Mouse (Mus musculus) ES-E14 (cell line): ENCODE measurements around the gene Tac2.

Experiments used
- HCFC1 ChIP-seq: IDR thresholded peaks from 2 replicates; pipeline ENCODE4 v1.6.1; 2012; ENCODE audit warnings: low read length, inconsistent platforms, borderline replicate concordance; ENCODE audit not compliant: insufficient read depth
- MAFK ChIP-seq: IDR thresholded peaks from 2 replicates; pipeline ENCODE4 v1.6.1; 2014; ENCODE audit warnings: mild to moderate bottlenecking, low read depth, low read length, inconsistent platforms; ENCODE audit not compliant: insufficient read depth
- ZC3H11A ChIP-seq: IDR thresholded peaks from 2 replicates; pipeline ENCODE4 v1.6.1; 2012; ENCODE audit warnings: low read depth, mild to moderate bottlenecking, inconsistent platforms, low read length, borderline replicate concordance
- ZNF384 ChIP-seq: IDR thresholded peaks from 2 replicates; pipeline ENCODE4 v1.6.1; 2012; ENCODE audit warnings: low read depth, low read length, inconsistent platforms

DNA sequence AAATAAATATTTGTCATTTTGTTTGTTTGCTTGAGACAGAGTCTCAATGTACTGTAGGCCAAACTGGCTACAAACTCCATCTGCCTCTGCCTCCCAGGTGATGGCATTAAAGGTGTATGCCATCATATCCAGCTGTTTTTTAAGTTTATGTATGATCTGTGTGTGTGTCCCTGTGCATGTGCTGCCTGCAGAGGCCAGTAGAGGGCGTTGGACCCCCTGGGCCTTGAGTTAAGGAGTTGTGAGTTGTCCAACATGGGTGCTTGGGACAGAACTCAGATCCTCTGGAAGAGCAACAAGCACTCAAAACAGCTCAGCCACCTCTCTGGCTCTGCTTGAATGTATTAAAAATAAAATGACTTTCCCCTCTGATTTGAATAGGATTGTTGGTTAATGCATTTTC is 33.2 kb upstream of the Tac2 start:
- no peak for TF ChIP-seq ZNF384
- no peak for TF ChIP-seq ZC3H11A
- TF ChIP-seq HCFC1: no peak
- no peak for TF ChIP-seq MAFK
